ENCODE assay signal across 8 mouse cellular contexts in genomic region chr14:76657784-76658610, GRCm38 (mm10).
DNase-seq lines count a peak whose midpoint lies in the region; ATAC-seq and TF ChIP-seq lines count a peak whose summit lies in the region.

No protein-coding gene starts in this region.

- 64% methylated on average over 9 of the region's 9 CpGs for WGBS in forebrain, embryonic 10.5 days
- 19% methylated on average over 9 of the region's 9 CpGs for WGBS in midbrain, postnatal 0 days
- WGBS in thymus, adult 2 months = 44% methylated on average over 9 of the region's 9 CpGs

- no peak overlapping the region for H3K4me3 ChIP-seq in forebrain, embryonic 10.5 days
- H3K4me3 ChIP-seq in midbrain, postnatal 0 days (ENCODE audit: low read depth, low read length) = no peak overlapping the region
- H3K4me3 ChIP-seq in thymus, adult 2 months (ENCODE audit: control insufficient read depth, insufficient read depth, low read length) = no peak overlapping the region

- H3K4me1 ChIP-seq in forebrain, embryonic 10.5 days = peaks cover 29% of the 10 kb centered on the region
- H3K4me1 ChIP-seq in midbrain, postnatal 0 days (ENCODE audit: insufficient read depth, low read length) = peaks cover 7% of the 10 kb centered on the region; the same call in 1 of the 2 replicates
- H3K4me1 ChIP-seq in thymus, adult 2 months (replicated peaks; ENCODE audit: control insufficient read depth, insufficient read depth, low read length) = peaks cover 24% of the 10 kb centered on the region

- H3K27ac ChIP-seq in forebrain, embryonic 10.5 days = peak overlapping the region; percentile 67
- H3K27ac ChIP-seq in midbrain, postnatal 0 days (ENCODE audit: low read depth, low read length) = 0 out of 2 replicates have a peak overlapping the region, but pooled peaks have one; percentile 2
- no peak overlapping the region for H3K27ac ChIP-seq in thymus, adult 2 months (ENCODE audit: control insufficient read depth, insufficient read depth, low read length)

- no peaks in the 10 kb centered on the region for H3K27me3 ChIP-seq in forebrain, embryonic 10.5 days (ENCODE audit: poor library complexity, severe bottlenecking)
- H3K27me3 ChIP-seq in midbrain, postnatal 0 days (ENCODE audit: insufficient read depth, low read length) = no peaks in the 10 kb centered on the region
- H3K27me3 ChIP-seq in thymus, adult 2 months (ENCODE audit: control insufficient read depth, insufficient read depth, low read length) = no peaks in the 10 kb centered on the region

- TF ChIP-seq POLR2A in thymus, adult 2 months (IDR thresholded peaks at IDR 0.05; ENCODE audit: control insufficient read depth, extremely low read depth, insufficient read depth, low read length, poor library complexity) = no peak

- peak; percentile 78 for ATAC-seq in midbrain, postnatal 0 days (ENCODE audit: low FRiP score)

- H3K9me3 ChIP-seq in forebrain, embryonic 10.5 days = no peaks in the 10 kb centered on the region
- H3K9me3 ChIP-seq in midbrain, postnatal 0 days (ENCODE audit: low read length) = no peaks in the 10 kb centered on the region

- intact Hi-C loops in left cerebral cortex, postnatal 10 days (cut with DNase I) = no loop called here
- intact Hi-C loops in heart, postnatal 36 days (cut with DNase I) = loop anchor here (2.0 to 5.0 kb wide), 2 partner anchors 151 to 219 kb away; no protein-coding TSS in a partner anchor
- intact Hi-C loops in left cerebral cortex, postnatal 25 days (cut with DNase I) = loop anchor here (5.0 kb wide), 1 partner anchor 74 kb away; no protein-coding TSS in a partner anchor

- no peaks in the 10 kb centered on the region for H3K36me3 ChIP-seq in forebrain, embryonic 10.5 days (replicated peaks)
- no peaks in the 10 kb centered on the region for H3K36me3 ChIP-seq in midbrain, postnatal 0 days (ENCODE audit: insufficient read depth, low read length)
- H3K36me3 ChIP-seq in thymus, adult 2 months (ENCODE audit: control insufficient read depth, insufficient read depth, low read length) = no peaks in the 10 kb centered on the region

- no peak overlapping the region for H3K4me2 ChIP-seq in midbrain, postnatal 0 days (ENCODE audit: low read depth, low read length, poor library complexity, severe bottlenecking)

- peak; percentile 40 to 89 for DNase-seq in left cerebral cortex, postnatal 10 days (ENCODE audit: extremely low spot score in 1 of 2, low spot score in 2 of 2)
- no peak for DNase-seq in left cerebral cortex, adult 11 months (ENCODE audit: low spot score)
- DNase-seq in adrenal gland, postnatal 10 days = peak; percentile 75
- peak; percentile 36 for DNase-seq in forebrain, embryonic 10.5 days (ENCODE audit: extremely low spot score, low spot score)
- DNase-seq in heart, postnatal 36 days = peak; percentile 52 to 62
- DNase-seq in left cerebral cortex, postnatal 25 days (ENCODE audit: low spot score in 2 of 2) = peak; percentile 44 to 55
- DNase-seq in midbrain, postnatal 0 days (ENCODE audit: low spot score) = peak; percentile 83
- DNase-seq in thymus, adult 2 months = peak; percentile 67

- H3K9ac ChIP-seq in midbrain, postnatal 0 days (replicated peaks; ENCODE audit: low read length, poor library complexity, severe bottlenecking) = no peak overlapping the region

- TF ChIP-seq CTCF in midbrain, postnatal 0 days (IDR thresholded peaks at IDR 0.05) = peak; percentile 23; the same call in 1 of the 2 replicates
- TF ChIP-seq CTCF in thymus, adult 2 months (IDR thresholded peaks at IDR 0.05; ENCODE audit: borderline replicate concordance, control insufficient read depth, extremely low read depth, insufficient read depth, low read length, poor library complexity) = no peak
